In genomic region chr7:134448831-134449230, GRCm38 (mm10) we compare ENCODE assay signal across 18 mouse cellular contexts.
"Had no signal": no experiment of that assay in that cellular context is flagged by ENCODE, and none has a peak within 500 bp of the region (broad histone marks: within the 10 kb centered on the region; RNA-seq: fewer than 3 reads in every experiment).

No protein-coding gene starts in this region.

- H3K36me3 ChIP-seq: lung, embryonic 15.5 days; midbrain, embryonic 13.5 days; midbrain, embryonic 15.5 days; neural tube, embryonic 12.5 days; stomach, embryonic 15.5 days had no signal

- H3K9ac ChIP-seq: liver, postnatal 0 days; lung, embryonic 15.5 days; midbrain, embryonic 13.5 days; midbrain, embryonic 15.5 days; neural tube, embryonic 12.5 days; stomach, embryonic 15.5 days had no signal

- H3K4me2 ChIP-seq: lung, embryonic 15.5 days; midbrain, embryonic 11.5 days; midbrain, embryonic 13.5 days; midbrain, embryonic 15.5 days; neural tube, embryonic 12.5 days; stomach, embryonic 15.5 days had no signal

- H3K4me3 ChIP-seq: lung, embryonic 15.5 days; megakaryocyte, embryonic 14.5 days; midbrain, embryonic 13.5 days; midbrain, embryonic 15.5 days; neural tube, embryonic 12.5 days; stomach, embryonic 15.5 days had no signal

- H3K27ac ChIP-seq: lung, embryonic 15.5 days; macrophage; midbrain, embryonic 13.5 days; midbrain, embryonic 15.5 days; neural tube, embryonic 12.5 days; stomach, embryonic 15.5 days; stomach, postnatal 0 days had no signal

- DNase-seq: liver, postnatal 0 days; lung, adult 2 months; lung, postnatal 14 days; lung, postnatal 36 days; right cerebral cortex, postnatal 14 days; thymus, adult 2 months; thymus, postnatal 25 days; thymus, postnatal 4 days had no signal

- H3K9me3 ChIP-seq: lung, embryonic 15.5 days; midbrain, embryonic 13.5 days; stomach, embryonic 15.5 days had no signal

- ATAC-seq: liver, postnatal 0 days; lung, postnatal 0 days; midbrain, embryonic 13.5 days; midbrain, embryonic 15.5 days had no signal

- H3K27me3 ChIP-seq: lung, embryonic 15.5 days; megakaryocyte, embryonic 14.5 days; midbrain, embryonic 13.5 days; midbrain, embryonic 15.5 days; neural tube, embryonic 12.5 days; stomach, embryonic 15.5 days had no signal

- H3K4me1 ChIP-seq: lung, embryonic 15.5 days; megakaryocyte, embryonic 14.5 days; midbrain, embryonic 15.5 days; neural tube, embryonic 12.5 days; stomach, embryonic 15.5 days had no signal
